Mouse (Mus musculus): ENCODE data around the gene Nup205.

DNA sequence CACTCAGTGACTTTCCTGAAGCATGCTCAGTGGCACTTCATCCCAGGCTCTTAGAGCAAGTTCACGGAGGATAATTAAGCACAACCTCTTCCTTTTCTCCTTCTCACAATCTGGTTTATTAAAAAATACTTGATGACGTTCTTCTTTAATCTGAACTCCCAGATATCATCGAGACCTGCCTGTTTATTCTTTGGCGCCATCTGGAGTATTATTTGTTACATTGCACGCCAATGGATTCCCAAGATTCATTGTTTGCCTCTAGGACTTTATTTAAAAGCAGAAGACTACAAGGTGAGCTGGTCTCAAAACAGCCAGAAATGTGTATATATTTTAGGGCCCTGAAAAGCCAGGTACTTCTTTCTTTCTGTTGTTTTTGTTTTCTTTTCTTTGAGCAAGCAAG is 67.9 kb downstream of the Nup205 start:
- TF ChIP-seq CTCF (IDR thresholded peaks at IDR 0.05; ENCODE audit: low read depth): peak; percentile 73
- TF ChIP-seq EP300 (optimal IDR thresholded peaks at IDR 0.05): no peak

Measured in stomach, postnatal 0 days (tissue).